Mouse (Mus musculus) left cerebral cortex, adult 2 months (tissue): ENCODE data around the gene Atp2c2. TPM values are rescaled to one million over a fixed set of nuclear protein-coding genes. Genes with fewer than 3 reads are reported as not detected.
A peak's percentile ranks its signal among the peaks of the same experiment; 100 is the strongest.

ENCODE experiments used
- DNase-seq, 2 experiments: peaks; one replicate each; pipeline ENCODE4 v3.0.0; 2021 to 2022; ENCODE audit warnings: low spot score in 2 of 2, mixed read lengths in 1 of 2; ENCODE audit errors: extremely low spot score in 1 of 2
- H3K27ac ChIP-seq: fragments of 200-600 bp; 2 replicates; pipeline ENCODE4 v1.8.1; 2022
- H3K4me3 ChIP-seq: fragments of 200-600 bp; 2 replicates; pipeline ENCODE4 v1.8.1; 2022
- CTCF ChIP-seq: fragments of 200-600 bp; IDR thresholded peaks from 2 replicates; pipeline ENCODE4 v1.8.1; 2022; ENCODE audit warnings: antibody characterized with exemption, mild to moderate bottlenecking, moderate library complexity
- intact Hi-C: fragments of 180-260 bp; cut with DNase I; formaldehyde crosslinking; loops from one replicate; pipeline ENCODE4 v1.15.1; 2025
- total RNA-seq, 2 experiments: library from RNA; stranded (reverse); gene quantifications; 2 replicates each; pipeline ENCODE4 v1.2.3; 2021

Gene Atp2c2
- total RNA-seq, 2 experiments from 2014 or later: 1.8 to 2.3 TPM

DNA sequence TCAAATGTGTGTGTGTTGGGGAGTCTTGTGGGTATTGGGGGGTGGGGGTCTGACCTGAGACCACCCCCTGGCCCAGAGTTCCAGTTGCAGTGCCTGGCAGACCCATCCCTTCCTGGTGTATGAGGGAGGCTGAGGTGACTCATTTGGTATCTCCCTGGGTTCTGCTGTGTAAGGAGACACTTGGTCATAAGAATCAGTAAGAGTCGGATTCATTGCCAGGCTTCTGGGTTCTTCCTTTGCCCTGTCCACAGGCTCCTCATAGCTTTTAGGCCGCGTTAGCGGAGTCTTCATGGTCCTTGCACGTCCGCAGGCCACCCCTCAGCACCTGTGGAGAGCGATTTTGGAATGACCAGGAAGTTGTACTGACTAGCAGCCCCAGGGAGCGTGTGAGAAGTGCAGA is 8.7 kb downstream of the Atp2c2 start:
- Histone ChIP-seq H3K27ac (no peak overlapping the region), H3K4me3 (no peak overlapping the region)
- no peak for DNase-seq
- TF ChIP-seq CTCF: no peak
- intact Hi-C loops: no loop called here

DNA sequence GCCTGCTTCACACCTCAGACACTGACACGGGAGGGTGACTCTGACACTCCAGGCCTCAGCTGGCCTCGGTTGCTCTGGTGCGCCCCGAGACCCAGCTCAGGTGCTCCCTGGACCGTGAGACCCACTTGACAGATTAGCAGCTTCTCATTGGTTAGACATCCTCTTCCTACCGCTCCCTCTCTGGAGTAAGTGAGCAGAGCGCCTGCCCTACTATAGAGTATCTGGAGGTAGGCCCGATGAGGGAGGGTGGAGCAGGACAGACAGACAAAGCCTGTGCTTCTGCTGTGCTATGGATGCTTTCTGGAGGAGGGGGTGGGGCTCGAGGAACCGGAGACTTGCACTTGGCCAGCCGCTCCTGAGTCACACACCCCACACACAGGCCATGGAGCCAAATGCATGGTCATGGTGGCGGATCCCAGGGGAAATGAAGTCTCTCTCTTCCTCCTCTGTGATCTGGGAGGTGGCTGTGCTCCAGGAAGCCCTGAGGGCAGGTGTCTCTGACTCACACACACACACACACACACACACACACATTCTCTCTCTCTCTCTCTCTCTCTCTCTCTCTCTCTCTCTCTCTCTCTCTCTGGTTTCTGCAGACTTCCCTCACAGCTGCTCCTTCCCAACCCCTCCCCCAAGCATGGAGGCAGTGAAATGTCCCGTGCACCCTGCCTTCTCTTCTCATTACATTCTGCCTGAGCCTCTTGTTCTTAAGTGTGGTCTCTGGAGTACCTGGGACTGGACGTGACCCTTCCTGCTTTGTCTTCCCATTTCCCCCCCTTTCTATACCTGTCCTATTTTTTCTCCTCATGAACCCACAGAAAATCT is 9.3 kb downstream of the Atp2c2 start:
- Histone ChIP-seq H3K27ac (no peak overlapping the region), H3K4me3 (no peak overlapping the region)
- no peak for DNase-seq
- intact Hi-C loops: no loop called here
- no peak for TF ChIP-seq CTCF

DNA sequence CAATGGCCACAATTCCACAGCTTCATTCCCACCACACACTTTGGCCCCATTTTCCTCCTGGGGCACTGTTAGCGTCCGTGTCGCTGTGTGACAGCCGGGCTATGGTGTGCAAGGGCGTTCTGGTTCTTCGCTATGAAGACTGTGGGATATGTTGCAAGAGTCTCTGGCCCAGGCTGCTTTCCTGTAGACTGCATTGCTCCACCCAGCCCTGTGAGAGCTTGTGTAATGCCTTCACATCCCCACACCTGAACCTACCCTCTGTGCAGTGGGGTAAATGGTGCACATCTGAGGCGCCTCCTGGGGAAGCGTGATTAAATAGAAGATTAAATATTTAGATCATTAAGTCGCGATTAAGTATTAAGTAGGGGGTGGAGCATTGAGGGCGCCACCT is 9.9 kb downstream of the Atp2c2 start:
- DNase-seq: no peak
- Histone ChIP-seq H3K4me3 (no peak overlapping the region), H3K27ac (no peak overlapping the region)
- intact Hi-C loops: no loop called here
- TF ChIP-seq CTCF: no peak

DNA sequence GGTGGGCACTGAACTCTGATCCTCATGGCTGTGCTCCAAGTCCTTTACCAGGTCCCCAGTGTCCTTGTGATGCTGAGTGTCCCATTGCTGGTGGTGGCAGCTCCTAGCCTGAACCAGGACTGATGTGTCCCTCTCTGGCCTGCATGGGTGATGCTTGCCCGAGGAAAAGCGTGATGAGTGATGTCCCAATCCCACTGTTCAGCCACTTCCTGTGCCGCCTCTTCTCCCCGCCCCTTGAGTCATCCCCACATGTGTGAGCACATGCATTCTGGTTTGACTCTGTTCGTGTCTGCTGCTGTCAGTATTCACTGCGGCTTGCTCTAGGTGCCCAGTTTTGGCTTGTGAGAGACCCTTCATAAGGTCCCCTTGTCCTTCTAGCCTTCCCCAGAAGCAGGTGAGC is 12.4 kb downstream of the Atp2c2 start:
- intact Hi-C loops: no loop called here
- Histone ChIP-seq H3K4me3 (no peak overlapping the region), H3K27ac (no peak overlapping the region)
- DNase-seq: no peak
- no peak for TF ChIP-seq CTCF

DNA sequence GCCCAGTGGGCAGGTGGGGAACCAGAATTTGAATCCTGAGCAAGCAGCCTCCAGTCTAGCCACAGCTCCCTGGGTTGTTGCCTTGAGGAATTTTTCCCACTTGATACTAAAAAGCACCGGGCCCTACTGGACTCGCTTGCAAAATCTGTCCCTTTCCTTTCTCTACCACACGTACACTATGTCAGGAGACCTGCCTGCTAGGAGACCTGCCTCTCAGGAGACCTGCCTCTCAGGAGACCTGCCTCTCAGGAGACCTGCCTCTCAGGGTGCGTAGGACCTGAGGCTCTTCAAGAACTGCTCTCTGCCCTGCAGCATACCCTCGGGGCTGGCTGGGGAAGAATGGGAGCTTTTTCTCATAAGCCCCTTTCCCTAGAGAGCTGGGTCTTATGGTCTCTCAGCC is 13.6 kb downstream of the Atp2c2 start:
- DNase-seq: no peak
- H3K4me3 ChIP-seq: no peak overlapping the region
- intact Hi-C loops: no loop called here
- no peak overlapping the region for H3K27ac ChIP-seq
- TF ChIP-seq CTCF: no peak

DNA sequence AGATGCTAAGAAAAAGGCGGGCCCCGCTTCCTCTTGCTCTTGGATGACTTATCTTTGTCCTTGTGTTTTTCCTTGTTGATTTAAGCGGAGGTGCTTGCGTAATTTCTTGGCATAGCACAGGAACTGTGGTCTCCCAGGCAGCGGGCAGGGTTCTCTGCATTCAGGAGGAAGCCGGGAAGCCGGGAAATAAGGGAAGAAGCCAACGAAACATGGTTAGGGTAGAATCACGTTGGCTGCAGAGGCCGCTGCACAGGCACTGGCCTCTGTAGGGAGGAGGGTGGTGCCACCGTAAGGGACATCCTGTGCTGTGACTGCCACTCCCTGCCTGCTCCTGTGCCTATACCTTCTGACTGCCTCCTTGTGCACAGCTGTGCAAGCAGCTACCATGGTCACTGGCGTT is 15.4 kb downstream of the Atp2c2 start:
- Histone ChIP-seq H3K4me3 (no peak overlapping the region), H3K27ac (no peak overlapping the region)
- no peak for DNase-seq
- intact Hi-C loops: no loop called here
- TF ChIP-seq CTCF: no peak

DNA sequence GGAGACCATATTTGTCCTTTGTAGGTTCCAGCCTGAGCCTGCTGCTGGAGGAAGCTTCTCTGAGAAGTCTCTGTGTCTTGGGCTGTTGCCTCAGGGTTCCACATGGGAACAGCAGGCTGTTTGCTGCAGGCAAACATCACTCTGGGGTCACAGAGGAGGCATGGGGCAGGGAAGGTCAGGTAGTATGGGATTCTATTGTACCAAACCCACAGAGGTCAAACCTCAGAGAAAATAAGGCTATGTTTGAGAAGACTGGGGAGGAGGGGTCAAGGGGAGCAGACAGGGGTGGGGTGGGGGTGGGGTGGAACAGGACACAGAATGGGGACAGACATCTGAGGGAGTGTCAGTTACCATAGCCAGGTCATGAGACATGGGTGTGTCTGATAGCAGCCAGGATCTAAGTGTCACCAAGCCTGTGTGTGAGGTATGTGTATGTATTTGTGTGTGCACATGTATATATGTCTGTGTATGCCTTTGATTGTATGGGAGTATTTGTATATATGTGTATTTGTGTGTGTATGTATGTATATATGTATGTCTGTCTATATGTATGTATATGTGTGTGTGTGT is 17.0 kb downstream of the Atp2c2 start:
- H3K4me3 ChIP-seq: no peak overlapping the region
- H3K27ac ChIP-seq: no peak overlapping the region
- intact Hi-C loops: no loop called here
- TF ChIP-seq CTCF: no peak
- DNase-seq: no peak

DNA sequence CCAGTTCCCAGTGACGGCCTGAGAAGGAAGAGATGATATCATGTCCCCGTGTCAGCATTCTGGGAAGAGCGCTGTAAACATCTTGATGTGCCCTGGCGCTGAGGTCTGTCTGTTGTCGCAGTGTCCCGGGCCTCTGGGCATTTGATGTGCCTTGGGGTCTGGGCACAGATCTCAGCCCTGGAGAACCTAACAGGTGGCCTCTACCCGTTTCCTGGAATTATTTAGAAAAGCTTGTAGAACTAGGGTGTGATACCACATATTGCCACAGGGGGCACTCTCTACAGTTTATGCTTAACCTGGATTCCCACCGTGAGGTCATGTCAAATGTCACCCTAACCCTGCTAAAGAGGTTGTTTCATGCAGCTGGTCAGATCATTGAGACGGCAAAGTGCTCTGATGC is 18.0 kb downstream of the Atp2c2 start:
- no peak overlapping the region for H3K4me3 ChIP-seq
- H3K27ac ChIP-seq: no peak overlapping the region
- intact Hi-C loops: no loop called here
- peak; percentile 61 for TF ChIP-seq CTCF
- no peak for DNase-seq

DNA sequence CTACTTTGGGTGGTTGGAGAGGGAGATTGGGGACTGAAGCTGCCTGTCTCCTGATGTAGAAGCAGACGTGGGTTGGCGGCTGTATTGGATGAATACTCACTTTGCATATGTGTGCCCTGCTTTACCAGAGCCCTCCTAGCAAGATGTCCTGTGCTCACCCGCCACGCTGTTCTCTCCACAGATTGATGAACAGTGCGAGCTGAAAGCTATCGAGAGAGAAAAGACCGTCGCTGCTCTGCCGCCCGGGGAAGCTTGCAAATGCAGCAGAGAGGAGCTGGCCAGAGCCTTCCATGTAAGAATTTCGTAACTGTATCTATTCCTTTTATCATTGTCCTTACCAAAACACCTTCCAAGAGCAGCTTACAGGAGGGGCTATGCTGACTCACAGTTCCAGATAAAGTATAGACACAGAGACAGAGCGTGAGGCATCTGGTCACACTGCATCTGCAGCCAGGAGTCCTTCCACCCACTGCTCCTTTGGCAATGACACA is 19.2 kb downstream of the Atp2c2 start:
- TF ChIP-seq CTCF: no peak
- H3K4me3 ChIP-seq: 0 out of 2 replicates have a peak overlapping the region, but pooled peaks have one; percentile 13
- peak; percentile 16 to 47 for DNase-seq
- intact Hi-C loops: no loop called here
- H3K27ac ChIP-seq: peak overlapping the region; percentile 76

DNA sequence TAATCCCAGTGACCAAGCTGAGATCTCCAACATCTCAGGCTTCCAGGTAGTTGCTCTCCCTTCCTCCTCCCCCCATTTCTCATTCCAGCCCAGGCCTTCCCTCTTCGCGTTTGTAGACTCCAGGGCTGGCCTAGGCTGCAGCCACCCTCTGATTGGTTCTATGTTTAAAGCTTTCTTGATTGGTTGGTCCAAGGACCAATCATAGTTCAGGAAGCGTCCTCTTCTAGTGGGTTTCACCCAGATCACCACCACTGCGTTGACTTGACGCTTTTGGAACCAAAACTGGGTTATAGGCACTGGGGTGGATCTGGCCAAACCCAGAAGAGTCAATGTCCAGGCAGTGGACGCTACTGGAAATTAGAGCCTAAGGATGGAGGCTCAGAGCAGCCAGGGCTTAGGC is 22.5 kb downstream of the Atp2c2 start:
- Histone ChIP-seq H3K4me3 (no peak overlapping the region), H3K27ac (no peak overlapping the region)
- TF ChIP-seq CTCF: no peak
- intact Hi-C loops: no loop called here
- no peak for DNase-seq

DNA sequence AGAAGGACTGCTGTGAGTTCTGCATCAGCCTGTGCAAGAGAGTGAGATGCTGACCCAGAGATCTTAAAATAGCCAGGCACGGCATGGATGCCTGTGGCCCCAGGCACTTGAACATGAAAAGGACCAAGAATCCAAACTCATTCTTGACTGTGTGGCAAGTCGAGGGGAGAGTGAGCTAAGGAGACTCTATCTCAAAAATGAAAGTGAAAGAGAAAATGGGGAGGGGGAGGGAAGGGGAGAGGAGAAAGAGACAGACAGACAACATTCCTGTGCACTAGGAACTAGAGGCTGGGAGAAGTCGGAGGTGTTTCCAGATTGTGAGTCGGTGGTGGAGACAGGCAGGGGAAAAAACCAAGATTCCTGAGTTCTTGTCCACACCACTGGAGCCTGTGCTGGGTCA is 23.9 kb downstream of the Atp2c2 start:
- no peak for DNase-seq
- no peak overlapping the region for H3K4me3 ChIP-seq
- intact Hi-C loops: no loop called here
- no peak overlapping the region for H3K27ac ChIP-seq
- TF ChIP-seq CTCF: no peak

DNA sequence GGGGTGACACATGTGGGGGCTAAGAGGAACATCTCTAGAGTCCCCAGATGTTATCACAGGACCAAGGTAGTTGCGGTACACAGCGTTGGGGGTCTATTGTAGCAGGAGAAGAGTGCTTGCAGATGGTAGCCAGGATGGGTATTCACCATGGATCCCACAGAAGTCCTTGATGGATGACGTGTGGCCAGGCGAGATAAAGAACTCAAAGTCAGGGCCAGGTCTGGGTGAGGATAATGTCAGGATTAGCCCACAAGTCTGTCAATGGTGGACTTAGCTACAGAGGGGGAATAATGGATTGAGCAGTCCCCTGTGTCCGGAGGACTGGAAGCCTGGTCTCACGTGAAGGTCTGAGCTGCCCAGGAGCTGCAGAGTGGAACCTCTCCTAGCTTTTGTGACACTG is 24.8 kb downstream of the Atp2c2 start:
- DNase-seq: no peak
- H3K4me3 ChIP-seq: no peak overlapping the region
- TF ChIP-seq CTCF: no peak
- no peak overlapping the region for H3K27ac ChIP-seq
- intact Hi-C loops: no loop called here

DNA sequence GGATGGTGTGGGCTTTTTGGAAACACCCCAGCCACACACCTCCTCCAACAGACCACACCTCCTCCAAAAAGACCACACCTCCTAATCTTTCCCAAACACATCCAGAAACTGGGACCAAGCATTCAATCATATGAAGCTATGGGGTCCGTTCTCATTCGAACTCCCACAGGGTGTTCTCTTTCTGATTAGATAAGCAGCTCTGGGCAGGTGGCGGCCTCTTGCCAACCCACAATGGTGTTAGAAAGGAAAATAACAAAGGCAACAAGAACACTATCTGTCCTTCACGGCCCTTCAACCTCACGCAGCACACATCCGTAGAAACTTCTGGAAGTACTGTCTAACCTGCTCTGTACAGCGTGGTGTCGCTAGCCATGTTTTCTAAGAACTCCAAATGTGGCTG is 27.3 kb downstream of the Atp2c2 start:
- intact Hi-C loops: no loop called here
- H3K27ac ChIP-seq: no peak overlapping the region
- DNase-seq: no peak
- no peak for TF ChIP-seq CTCF
- H3K4me3 ChIP-seq: no peak overlapping the region
